Mouse (Mus musculus) liver, embryonic 15.5 days (tissue): Measurements from ENCODE around the gene Chd6. TPM values are rescaled to one million over a fixed set of nuclear protein-coding genes. Genes with fewer than 3 reads are reported as not detected.
A peak's percentile ranks its signal among the peaks of the same experiment; 100 is the strongest.

Experiments
- ATAC-seq: fragments of 200-750 bp; cut with Nextera tagmentation; 2 replicates; pipeline ENCODE4 v1.8.0; 2017; ENCODE audit warnings: moderate number of reproducible peaks, mild to moderate bottlenecking, moderate library complexity; ENCODE audit not compliant: insufficient read depth
- H3K27ac ChIP-seq: fragments of 300-500 bp; sonication (generic); replicated peaks from 2 replicates; pipeline ENCODE4 v1.5.1; 2015; ENCODE audit warnings: mild to moderate bottlenecking, inconsistent platforms
- H3K27me3 ChIP-seq: fragments of 300-500 bp; sonication (generic); 2 replicates; pipeline ENCODE4 v1.6.1; 2015; ENCODE audit warnings: mild to moderate bottlenecking, inconsistent platforms
- H3K36me3 ChIP-seq: fragments of 300-500 bp; sonication (generic); replicated peaks from 2 replicates; pipeline ENCODE4 v1.6.1; 2015; ENCODE audit warnings: moderate library complexity, mild to moderate bottlenecking, inconsistent platforms
- H3K4me1 ChIP-seq: fragments of 300-500 bp; sonication (generic); replicated peaks from 2 replicates; pipeline ENCODE4 v1.6.1; 2015; ENCODE audit warnings: inconsistent platforms
- H3K4me2 ChIP-seq: fragments of 300-500 bp; sonication (generic); 2 replicates; pipeline ENCODE4 v1.6.1; 2015; ENCODE audit warnings: moderate library complexity, mild to moderate bottlenecking, inconsistent platforms
- H3K4me3 ChIP-seq: fragments of 300-500 bp; sonication (generic); replicated peaks from 2 replicates; pipeline ENCODE4 v1.5.1; 2015; ENCODE audit warnings: mild to moderate bottlenecking, inconsistent platforms
- H3K9ac ChIP-seq: fragments of 300-500 bp; sonication (generic); 2 replicates; pipeline ENCODE4 v1.6.1; 2015; ENCODE audit warnings: moderate library complexity, mild to moderate bottlenecking, inconsistent platforms
- H3K9me3 ChIP-seq: fragments of 300-500 bp; sonication (generic); replicated peaks from 2 replicates; pipeline ENCODE4 v1.6.1; 2016; ENCODE audit warnings: inconsistent platforms
- WGBS: fragments of 180-500 bp; shearing (Covaris S2); methylation state at CpG from one replicate; pipeline ENCODE4 v1.1.7; 2015; ENCODE audit warnings: mixed read lengths; ENCODE audit not compliant: insufficient replicate concordance; 5-methylcytosine and 5-hydroxymethylcytosine counted together
- polyA plus RNA-seq: library from polyadenylated mRNA; unstranded; fragments of >200 nt; fragmentation: Nextera tagmentation; extraction: Ambion mirVana; gene quantifications from 2 replicates; pipeline ENCODE4 v1.2.1, GENCODE M21; 2015

Gene Chd6
- polyA plus RNA-seq, 1 experiment from 2014 or later, result 3.5 TPM

DNA sequence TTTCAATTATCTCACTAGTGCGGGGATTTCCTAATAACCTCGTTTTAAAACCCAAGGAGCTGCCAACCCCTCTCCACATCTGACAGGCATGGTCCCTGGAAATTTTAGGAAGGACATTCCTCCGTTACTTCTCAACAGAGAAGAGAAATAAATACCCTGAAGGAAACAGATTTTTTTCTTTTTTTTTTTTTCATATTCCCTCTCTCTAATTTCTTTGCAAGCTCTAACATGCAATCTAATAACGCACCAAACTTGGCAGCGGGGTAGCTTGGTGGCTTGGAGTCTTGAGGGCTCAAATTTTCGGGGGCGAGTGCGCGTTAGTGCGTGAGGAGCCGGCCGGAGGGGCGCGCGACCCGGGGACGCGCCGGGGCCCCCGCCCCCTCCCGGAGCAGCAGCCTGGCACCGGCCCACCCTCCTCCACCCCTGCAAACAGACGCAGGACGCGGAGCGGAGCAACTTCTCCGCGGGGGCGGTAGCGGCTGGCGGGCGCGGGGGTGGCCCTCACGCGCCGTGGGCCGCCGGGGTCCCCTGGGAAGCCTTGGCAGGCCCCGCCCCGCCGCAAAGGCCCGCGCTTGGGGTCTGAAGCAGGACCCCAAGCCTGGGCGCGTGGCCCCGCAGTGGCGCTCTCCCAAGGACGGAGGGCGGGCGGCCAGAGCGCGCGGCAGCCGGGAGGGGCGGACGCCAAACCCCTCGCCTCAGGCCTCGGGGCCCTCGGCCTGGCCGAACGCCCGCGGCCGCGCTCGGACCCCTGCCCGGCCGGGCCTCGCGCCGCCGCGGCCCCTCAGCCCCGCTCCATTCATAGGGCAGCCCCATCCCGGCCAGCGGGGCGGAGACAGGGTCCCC lies 569 bp downstream of the Chd6 start:
- peak overlapping the region; percentile 93 for H3K4me2 ChIP-seq
- peak; percentile 59 for ATAC-seq
- H3K4me1 ChIP-seq, result peaks cover 25% of the 10 kb centered on the region
- no peaks in the 10 kb centered on the region for H3K36me3 ChIP-seq
- H3K27me3 ChIP-seq, result no peaks in the 10 kb centered on the region
- H3K27ac ChIP-seq, result peak overlapping the region; percentile 89
- peak overlapping the region; percentile 86 for H3K9ac ChIP-seq
- WGBS, result under 1% methylated on average over 77 of the region's 77 CpGs
- H3K4me3 ChIP-seq, result peak overlapping the region; percentile 94
- no peaks in the 10 kb centered on the region for H3K9me3 ChIP-seq

DNA sequence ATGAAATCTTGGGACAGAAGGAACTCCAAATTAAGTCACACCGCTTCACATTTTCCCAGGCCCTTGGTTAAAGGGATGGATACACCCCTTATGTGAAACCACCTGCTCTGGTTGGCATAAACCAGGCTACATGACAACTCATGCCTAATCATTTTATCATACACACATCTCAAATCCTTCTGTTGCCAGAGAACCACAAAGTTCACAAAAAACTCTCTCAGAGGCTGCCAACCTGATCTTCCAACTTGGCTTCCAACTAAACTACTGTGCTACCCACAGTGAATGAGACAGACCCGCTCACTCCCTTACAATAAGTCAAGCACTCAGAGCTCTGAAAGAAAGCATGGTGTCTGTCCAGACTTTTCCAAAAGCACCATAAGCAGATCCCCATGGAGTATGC lies 1.6 kb downstream of the Chd6 start:
- Histone ChIP-seq H3K4me3 (0 out of 2 replicates have a peak overlapping the region, but pooled peaks have one; percentile 94), H3K27me3 (no peaks in the 10 kb centered on the region), H3K4me1 (peaks cover 25% of the 10 kb centered on the region), H3K36me3 (no peaks in the 10 kb centered on the region), H3K9ac (no peak overlapping the region), H3K9me3 (no peaks in the 10 kb centered on the region), H3K27ac (no peak overlapping the region), H3K4me2 (peak overlapping the region; percentile 93)
- WGBS, result 86% methylated on average over 2 of the region's 2 CpGs
- ATAC-seq, result no peak

DNA sequence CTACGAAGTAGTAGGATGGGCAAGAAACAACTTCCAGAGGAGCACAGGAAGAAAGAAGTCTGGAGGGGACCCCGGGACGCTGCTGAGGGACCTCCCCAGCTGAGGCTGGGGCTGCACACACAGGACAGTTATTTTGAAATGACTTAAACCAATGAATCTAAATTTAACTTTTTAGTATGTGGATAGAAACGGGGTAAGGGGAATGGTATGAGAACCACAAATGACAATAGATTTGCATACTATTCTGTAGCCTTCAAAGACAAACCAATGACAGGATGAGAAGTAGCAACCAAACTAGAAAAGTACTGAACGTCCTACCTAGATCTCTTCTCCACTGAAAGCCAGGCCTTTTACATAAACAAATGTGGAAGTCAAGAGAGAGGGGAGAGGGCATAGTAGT lies 5.1 kb downstream of the Chd6 start:
- Histone ChIP-seq H3K9ac (no peak overlapping the region), H3K4me3 (no peak overlapping the region), H3K9me3 (no peaks in the 10 kb centered on the region), H3K4me1 (peaks cover 18% of the 10 kb centered on the region), H3K27ac (no peak overlapping the region), H3K27me3 (no peaks in the 10 kb centered on the region), H3K4me2 (no peak overlapping the region), H3K36me3 (no peaks in the 10 kb centered on the region)
- WGBS, result 60% methylated on average over 5 of the region's 5 CpGs
- ATAC-seq, result no peak

DNA sequence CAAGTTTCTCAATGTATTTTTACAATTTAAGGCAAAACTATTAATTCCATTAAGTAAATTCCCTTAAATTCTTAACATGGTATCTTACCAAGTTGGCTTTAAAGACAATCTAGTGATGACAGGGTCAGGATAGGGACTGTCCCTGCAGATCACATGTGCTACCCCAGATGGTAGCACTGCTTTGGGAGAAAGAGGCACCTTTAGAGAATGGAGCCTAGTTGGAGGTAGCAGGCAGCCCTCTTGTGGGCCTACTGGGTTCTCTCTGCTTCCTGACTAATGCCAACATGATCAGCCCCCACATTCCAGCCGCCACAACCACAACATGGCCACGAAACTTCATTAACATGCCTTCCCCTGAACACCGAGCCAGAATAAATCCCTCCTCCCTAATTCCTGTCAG lies 6.8 kb downstream of the Chd6 start:
- WGBS, result 60% methylated on average over 3 of the region's 3 CpGs
- H3K27me3 ChIP-seq, result no peaks in the 10 kb centered on the region
- H3K27ac ChIP-seq, result no peak overlapping the region
- ATAC-seq, result no peak
- no peak overlapping the region for H3K9ac ChIP-seq
- H3K4me1 ChIP-seq, result peaks cover 11% of the 10 kb centered on the region
- H3K9me3 ChIP-seq, result no peaks in the 10 kb centered on the region
- H3K36me3 ChIP-seq, result no peaks in the 10 kb centered on the region
- no peak overlapping the region for H3K4me3 ChIP-seq
- no peak overlapping the region for H3K4me2 ChIP-seq

DNA sequence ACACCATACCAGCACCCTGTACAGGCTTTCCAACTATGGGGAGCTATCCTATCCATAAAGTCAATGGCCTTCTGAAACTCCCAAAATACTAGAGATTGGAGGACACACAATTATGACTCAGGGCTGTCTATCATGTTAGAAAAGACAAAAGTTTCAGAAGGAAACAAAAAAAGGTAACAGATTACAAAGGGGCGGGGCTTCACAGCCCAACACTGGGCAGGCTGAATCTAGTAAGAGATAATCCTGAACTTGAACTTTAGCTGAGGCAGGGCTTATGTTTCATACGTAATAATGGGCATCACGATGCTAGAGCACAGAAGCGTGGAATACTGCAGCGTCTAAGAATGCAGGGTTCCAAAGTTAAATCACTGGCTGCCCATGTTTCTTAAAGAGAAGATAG lies 11.1 kb downstream of the Chd6 start:
- Histone ChIP-seq H3K27ac (no peak overlapping the region), H3K4me3 (no peak overlapping the region), H3K4me2 (no peak overlapping the region), H3K4me1 (peaks cover 5% of the 10 kb centered on the region; the same call in 1 of the 2 replicates), H3K27me3 (no peaks in the 10 kb centered on the region), H3K9ac (no peak overlapping the region), H3K9me3 (no peaks in the 10 kb centered on the region), H3K36me3 (no peaks in the 10 kb centered on the region)
- 62% methylated on average over 5 of the region's 5 CpGs for WGBS
- ATAC-seq, result no peak

DNA sequence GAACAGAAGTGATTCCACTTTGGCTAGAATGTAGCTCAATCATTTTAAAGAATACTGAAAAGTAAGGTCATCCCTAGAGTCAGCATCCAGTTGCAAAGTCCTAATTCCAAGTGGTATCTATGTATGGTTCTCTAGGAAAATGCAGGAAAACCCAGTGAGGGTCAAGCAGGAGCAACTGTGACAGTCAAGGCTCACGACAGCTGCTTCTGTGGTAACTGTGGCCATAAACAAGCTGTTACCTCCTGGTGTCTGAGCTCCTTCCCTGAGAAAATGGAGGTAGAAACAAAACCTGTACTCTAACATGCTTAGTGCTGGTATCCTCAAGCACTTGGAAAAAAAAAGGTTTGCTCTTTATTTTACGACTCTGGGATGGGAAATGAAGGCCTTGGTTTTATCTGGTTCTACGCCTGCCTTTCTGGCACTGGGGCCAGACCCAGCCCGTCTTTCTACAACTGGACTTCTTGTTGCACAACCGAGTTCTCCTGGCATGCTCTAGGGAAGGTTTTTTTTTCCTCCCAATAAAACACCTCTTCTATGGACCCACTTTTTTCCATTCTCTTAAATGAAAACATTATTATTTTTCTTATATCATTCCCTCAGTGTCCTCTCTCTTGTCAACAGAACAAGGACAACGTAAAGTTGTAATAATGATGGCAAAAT lies 18.0 kb downstream of the Chd6 start:
- Histone ChIP-seq H3K27me3 (no peaks in the 10 kb centered on the region), H3K4me1 (no peaks in the 10 kb centered on the region), H3K36me3 (no peaks in the 10 kb centered on the region), H3K4me3 (no peak overlapping the region), H3K4me2 (no peak overlapping the region), H3K27ac (no peak overlapping the region), H3K9ac (no peak overlapping the region), H3K9me3 (no peaks in the 10 kb centered on the region)
- no peak for ATAC-seq
- WGBS, result 70% methylated on average over 6 of the region's 6 CpGs

DNA sequence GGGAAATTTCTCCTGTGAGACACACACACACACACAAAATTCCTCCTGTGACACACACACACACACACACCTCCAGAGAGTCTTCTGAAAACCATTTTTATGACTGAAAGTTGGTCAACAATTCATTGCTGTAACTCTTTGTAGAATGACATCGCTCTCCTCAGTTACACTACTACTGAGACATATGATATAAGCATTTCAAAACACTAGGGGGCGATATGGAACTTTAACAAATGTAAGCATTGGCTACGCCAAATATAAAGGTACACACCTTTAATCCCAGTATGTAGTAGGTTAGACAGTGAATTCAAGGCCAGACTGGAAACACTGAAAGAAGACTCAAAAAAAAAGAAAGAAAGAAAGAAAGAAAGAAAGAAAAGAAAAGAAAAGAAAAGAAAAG lies 18.7 kb downstream of the Chd6 start:
- H3K9me3 ChIP-seq, result no peaks in the 10 kb centered on the region
- no peaks in the 10 kb centered on the region for H3K4me1 ChIP-seq
- H3K4me2 ChIP-seq, result no peak overlapping the region
- no peak overlapping the region for H3K9ac ChIP-seq
- H3K27ac ChIP-seq, result no peak overlapping the region
- no peak overlapping the region for H3K4me3 ChIP-seq
- no peak for ATAC-seq
- 37% methylated on average over 3 of the region's 3 CpGs for WGBS
- no peaks in the 10 kb centered on the region for H3K27me3 ChIP-seq
- H3K36me3 ChIP-seq, result no peaks in the 10 kb centered on the region

DNA sequence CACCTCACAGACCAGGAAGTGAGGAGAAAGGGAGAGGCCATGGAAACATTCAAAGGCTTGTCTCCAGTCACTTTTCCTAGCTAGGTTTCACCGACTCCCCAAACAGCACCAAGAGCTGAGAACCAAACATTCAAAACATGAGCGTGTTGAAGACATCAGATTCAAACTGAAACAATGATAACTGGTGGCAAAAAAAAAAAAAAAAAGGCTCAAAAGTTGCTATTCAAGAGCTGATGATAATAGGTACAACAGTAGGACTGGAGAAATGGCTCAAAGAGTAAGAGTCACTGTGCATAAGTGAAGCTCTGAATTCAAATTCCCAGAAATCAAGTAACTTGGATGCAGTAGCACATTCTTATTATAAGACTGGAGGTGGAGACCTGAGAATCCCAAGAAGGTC lies 30.3 kb downstream of the Chd6 start:
- no peak overlapping the region for H3K9ac ChIP-seq
- ATAC-seq, result no peak
- no peaks in the 10 kb centered on the region for H3K27me3 ChIP-seq
- H3K9me3 ChIP-seq, result no peaks in the 10 kb centered on the region
- H3K27ac ChIP-seq, result no peak overlapping the region
- H3K4me2 ChIP-seq, result no peak overlapping the region
- H3K36me3 ChIP-seq, result no peaks in the 10 kb centered on the region
- H3K4me3 ChIP-seq, result no peak overlapping the region
- WGBS, result 66% methylated on average over 2 of the region's 2 CpGs
- peaks cover 10% of the 10 kb centered on the region; the same call in 1 of the 2 replicates for H3K4me1 ChIP-seq

DNA sequence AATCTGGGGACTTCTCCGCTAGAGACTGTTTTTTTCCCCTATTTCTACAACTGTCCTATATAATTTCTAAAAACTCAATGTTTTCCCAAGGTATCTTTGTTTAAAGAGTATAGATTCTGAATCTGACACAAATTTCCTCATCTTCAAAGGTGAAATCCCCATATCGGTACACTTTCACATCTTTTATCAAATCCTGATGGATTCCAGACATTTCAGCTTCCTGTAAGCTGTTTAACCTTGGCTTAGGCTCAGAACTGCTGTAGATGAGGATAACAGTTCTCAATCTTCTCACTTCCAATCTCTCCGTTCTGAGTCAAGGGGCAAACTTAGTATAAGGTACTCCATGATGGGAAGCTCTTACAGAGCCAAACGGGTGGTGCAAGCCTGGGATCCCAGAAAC lies 32.6 kb downstream of the Chd6 start:
- Histone ChIP-seq H3K4me2 (no peak overlapping the region), H3K27me3 (no peaks in the 10 kb centered on the region), H3K36me3 (no peaks in the 10 kb centered on the region), H3K27ac (no peak overlapping the region), H3K9ac (no peak overlapping the region), H3K9me3 (no peaks in the 10 kb centered on the region), H3K4me3 (no peak overlapping the region), H3K4me1 (peaks cover 10% of the 10 kb centered on the region; the same call in 1 of the 2 replicates)
- ATAC-seq, result no peak
- WGBS, result 58% methylated on average over 4 of the region's 4 CpGs

DNA sequence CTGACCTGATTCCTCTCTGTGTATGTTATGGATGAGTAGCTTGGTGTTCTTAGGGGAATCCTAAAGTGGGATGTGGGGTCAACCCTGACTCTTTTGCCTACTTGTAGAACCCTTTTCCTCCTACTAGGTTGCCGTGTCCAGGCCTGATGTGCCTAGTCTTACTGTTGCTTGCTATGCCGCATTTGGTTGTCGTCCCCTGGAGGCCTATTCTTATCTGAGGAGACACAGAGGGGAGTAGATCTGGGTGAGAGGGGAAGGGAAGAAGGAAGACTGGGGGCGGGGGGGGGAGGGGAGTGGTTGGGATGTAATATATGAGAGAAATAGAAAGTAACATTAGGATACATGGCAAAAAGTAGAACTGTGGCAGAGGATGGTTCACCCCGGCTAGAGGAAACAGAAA lies 33.3 kb downstream of the Chd6 start:
- ATAC-seq, result peak; percentile 44; the same call in 1 of the 2 replicates
- WGBS, result 26% methylated on average over 5 of the region's 5 CpGs
- Histone ChIP-seq H3K9ac (no peak overlapping the region), H3K4me2 (peak overlapping the region; percentile 33), H3K27ac (no peak overlapping the region), H3K4me1 (peaks cover 10% of the 10 kb centered on the region; the same call in 1 of the 2 replicates), H3K27me3 (no peaks in the 10 kb centered on the region), H3K4me3 (no peak overlapping the region), H3K9me3 (no peaks in the 10 kb centered on the region), H3K36me3 (no peaks in the 10 kb centered on the region)

DNA sequence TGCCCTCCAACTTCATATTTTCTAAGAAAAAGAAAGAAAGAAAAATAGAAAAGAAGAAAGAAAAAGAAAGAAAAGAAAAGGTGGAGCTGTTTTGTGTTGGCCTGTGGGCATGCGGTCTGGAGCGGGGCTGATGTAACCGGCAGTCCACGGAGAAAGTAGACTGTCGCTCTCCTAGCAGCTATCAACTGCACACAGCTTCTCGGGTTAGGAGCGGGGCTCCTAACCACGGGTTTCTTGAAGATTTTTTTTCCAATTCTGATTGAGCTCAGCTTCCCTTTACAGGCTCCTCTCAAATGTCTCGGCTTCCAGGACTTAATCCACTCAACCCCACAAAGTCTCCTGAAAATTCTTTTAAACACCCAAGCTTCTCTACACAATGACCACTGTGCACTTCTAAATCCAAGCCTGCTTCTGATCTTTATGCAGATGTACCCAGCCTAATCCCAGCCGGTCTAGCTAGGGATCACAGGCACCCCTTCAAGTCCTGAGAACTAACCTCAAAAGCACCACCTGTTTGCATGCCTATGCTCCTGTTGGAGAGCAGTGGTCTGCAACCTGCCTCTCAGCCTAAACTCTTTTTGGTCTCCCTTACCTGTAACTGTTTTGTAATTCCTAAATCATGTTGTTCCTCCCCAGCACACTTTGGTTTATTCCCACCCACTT lies 42.6 kb downstream of the Chd6 start:
- Histone ChIP-seq H3K4me2 (peak overlapping the region; percentile 39), H3K9ac (no peak overlapping the region), H3K27ac (no peak overlapping the region), H3K4me3 (no peak overlapping the region), H3K27me3 (no peaks in the 10 kb centered on the region), H3K9me3 (no peaks in the 10 kb centered on the region), H3K4me1 (peaks cover 18% of the 10 kb centered on the region), H3K36me3 (0 out of 2 replicates have a peak, but pooled peaks cover 7% of the 10 kb centered on the region)
- ATAC-seq, result peak; percentile 88
- WGBS, result 25% methylated on average over 10 of the region's 10 CpGs
